Mouse (Mus musculus) forebrain, embryonic 14.5 days (tissue): ENCODE results near the gene N4bp3. TPM values are rescaled to one million over a fixed set of nuclear protein-coding genes. Genes with fewer than 3 reads are reported as not detected.

Experiments
- ATAC-seq: fragments of 200-750 bp; cut with Nextera tagmentation; 2 replicates; pipeline ENCODE4 v1.8.0; 2017; ENCODE audit warnings: mild to moderate bottlenecking, moderate library complexity
- DNase-seq: peaks from one replicate; pipeline ENCODE4 v3.0.0-alpha.2; 2015; ENCODE audit warnings: low spot score
- H3K27ac ChIP-seq: fragments of 300-500 bp; sonication (generic); 2 replicates; pipeline ENCODE4 v1.5.1; 2014; ENCODE audit warnings: low read depth, mild to moderate bottlenecking, control low read depth, low read length, moderate library complexity
- H3K27me3 ChIP-seq: fragments of 300-500 bp; sonication (generic); replicated peaks from 2 replicates; pipeline ENCODE4 v1.6.1; 2014; ENCODE audit warnings: low read length, control low read depth, mixed read lengths; ENCODE audit not compliant: control insufficient read depth, insufficient read depth
- H3K36me3 ChIP-seq: fragments of 300-500 bp; sonication (generic); 2 replicates; pipeline ENCODE4 v1.6.1; 2014; ENCODE audit warnings: low read length, control low read depth; ENCODE audit not compliant: control insufficient read depth, insufficient read depth
- H3K4me1 ChIP-seq: fragments of 300-500 bp; sonication (generic); 2 replicates; pipeline ENCODE4 v1.6.1; 2014; ENCODE audit warnings: antibody characterized with exemption, low read length, control low read depth; ENCODE audit not compliant: control insufficient read depth, insufficient read depth
- H3K4me2 ChIP-seq: fragments of 300-500 bp; sonication (generic); 2 replicates; pipeline ENCODE4 v1.6.1; 2014; ENCODE audit warnings: mild to moderate bottlenecking, control low read depth, low read length
- H3K4me3 ChIP-seq: fragments of 300-500 bp; sonication (generic); 2 replicates; pipeline ENCODE4 v1.5.1; 2014; ENCODE audit warnings: low read depth, low read length, control low read depth
- H3K9ac ChIP-seq: fragments of 300-500 bp; sonication (generic); 2 replicates; pipeline ENCODE4 v1.6.1; 2014; ENCODE audit warnings: mild to moderate bottlenecking, low read length, control low read depth, moderate library complexity
- H3K9me3 ChIP-seq: fragments of 300-500 bp; sonication (generic); replicated peaks from 2 replicates; pipeline ENCODE4 v1.6.1; 2016; ENCODE audit warnings: low read length, control low read depth, mixed read lengths; ENCODE audit not compliant: control insufficient read depth
- WGBS: fragments of 180-500 bp; shearing (Covaris S2); extraction: QIAGEN DNeasy Blood & Tissue Kit; methylation state at CpG from one replicate; pipeline ENCODE4 v1.1.7; 2014; 5-methylcytosine and 5-hydroxymethylcytosine counted together
- polyA plus RNA-seq: library from polyadenylated mRNA; unstranded; fragments of >200 nt; fragmentation: Nextera tagmentation; extraction: Ambion mirVana; gene quantifications from 2 replicates; pipeline ENCODE4 v1.2.1, GENCODE M21; 2014

N4bp3 gene
- polyA plus RNA-seq, 1 experiment from 2014 or later, result 6.6 TPM

GRCm38 (mm10) chr11:51606447-51607095, 44.1 kb downstream of the N4bp3 start, which contains the start of gene Hnrnpab:
Gene Hnrnpab, minus strand, starts transcription at chr11:51606847.
- Histone ChIP-seq H3K9ac (peak within 1 kb of the TSS; percentile 100), H3K27me3 (no peaks in the 10 kb centered on the region), H3K4me2 (peak within 1 kb of the TSS; percentile 95), H3K9me3 (no peaks in the 10 kb centered on the region), H3K27ac (peak within 1 kb of the TSS; percentile 94), H3K4me1 (peaks cover 27% of the 10 kb centered on the region), H3K36me3 (peaks cover 41% of the 10 kb centered on the region), H3K4me3 (peak within 1 kb of the TSS; percentile 98)
- WGBS, result under 1% methylated on average over 90 of the region's 91 CpGs
- ATAC-seq (peak; percentile 97), DNase-seq (peak; percentile 99)

- under 1% methylated on average over 78 of the region's 81 CpGs for WGBS
- H3K4me3 ChIP-seq, result peak overlapping the region; percentile 98
- no peaks in the 10 kb centered on the region for H3K9me3 ChIP-seq
- H3K36me3 ChIP-seq, result peaks cover 49% of the 10 kb centered on the region
- DNase-seq (peak; percentile 83), ATAC-seq (peak; percentile 65)
- peaks cover 27% of the 10 kb centered on the region for H3K4me1 ChIP-seq
- H3K4me2 ChIP-seq, result peak overlapping the region; percentile 95
- H3K27ac ChIP-seq, result peak overlapping the region; percentile 94
- H3K9ac ChIP-seq, result peak overlapping the region; percentile 100
- H3K27me3 ChIP-seq, result no peaks in the 10 kb centered on the region
Observed at GRCm38 (mm10) chr11:51605602-51606446, 44.8 kb downstream of the N4bp3 start.

DNA sequence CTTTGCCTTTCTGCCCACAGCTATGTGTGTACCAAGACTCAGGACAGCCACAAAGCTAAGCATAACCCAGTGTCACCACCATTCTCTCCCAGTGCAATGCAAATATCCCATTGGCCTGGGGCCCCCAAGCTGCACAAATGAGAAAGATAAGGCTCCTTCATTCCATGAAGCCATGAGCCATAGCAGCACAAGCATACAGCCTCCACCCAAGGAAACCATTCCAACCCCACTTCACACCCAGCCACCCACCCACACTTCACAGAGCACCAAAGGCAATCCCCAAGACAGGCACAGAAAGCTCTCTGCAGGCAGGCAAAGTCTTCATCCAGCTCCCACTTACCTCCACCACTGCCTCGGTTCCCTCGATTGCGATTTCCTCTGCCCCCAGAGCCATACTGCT, 48.4 kb downstream of the N4bp3 start:
- no peaks in the 10 kb centered on the region for H3K9me3 ChIP-seq
- DNase-seq (no peak), ATAC-seq (no peak)
- H3K4me2 ChIP-seq, result no peak overlapping the region
- peaks cover 24% of the 10 kb centered on the region for H3K4me1 ChIP-seq
- H3K36me3 ChIP-seq, result peaks cover 84% of the 10 kb centered on the region
- H3K9ac ChIP-seq, result no peak overlapping the region
- no peak overlapping the region for H3K4me3 ChIP-seq
- H3K27me3 ChIP-seq, result no peaks in the 10 kb centered on the region
- H3K27ac ChIP-seq, result no peak overlapping the region
- WGBS, result 91% methylated on average over 3 of the region's 3 CpGs

- Histone ChIP-seq H3K4me3 (no peak overlapping the region), H3K36me3 (peaks cover 100% of the 10 kb centered on the region), H3K4me1 (no peaks in the 10 kb centered on the region), H3K4me2 (no peak overlapping the region), H3K9ac (no peak overlapping the region), H3K9me3 (no peaks in the 10 kb centered on the region), H3K27me3 (no peaks in the 10 kb centered on the region), H3K27ac (no peak overlapping the region)
- no peak for DNase-seq
- WGBS, result 77% methylated on average over 2 of the region's 2 CpGs
- ATAC-seq, result no peak
Observed at GRCm38 (mm10) chr11:51597553-51597952, 53.1 kb downstream of the N4bp3 start.

GRCm38 (mm10) chr11:51595459-51596083, 55.1 kb downstream of the N4bp3 start:
- DNase-seq (no peak), ATAC-seq (no peak)
- Histone ChIP-seq H3K27ac (no peak overlapping the region), H3K9ac (no peak overlapping the region), H3K9me3 (no peaks in the 10 kb centered on the region), H3K36me3 (peaks cover 100% of the 10 kb centered on the region), H3K4me2 (no peak overlapping the region), H3K27me3 (no peaks in the 10 kb centered on the region), H3K4me3 (no peak overlapping the region), H3K4me1 (no peaks in the 10 kb centered on the region)
- 97% methylated on average over 1 of the region's 1 CpGs for WGBS

GRCm38 (mm10) chr11:51594715-51595350, 55.8 kb downstream of the N4bp3 start:
- no peak overlapping the region for H3K9ac ChIP-seq
- DNase-seq, result no peak
- no peak overlapping the region for H3K4me2 ChIP-seq
- ATAC-seq, result no peak
- H3K27ac ChIP-seq, result no peak overlapping the region
- H3K9me3 ChIP-seq, result no peaks in the 10 kb centered on the region
- H3K4me3 ChIP-seq, result no peak overlapping the region
- no peaks in the 10 kb centered on the region for H3K4me1 ChIP-seq
- no peaks in the 10 kb centered on the region for H3K27me3 ChIP-seq
- WGBS, result 73% methylated on average over 3 of the region's 3 CpGs
- peaks cover 99% of the 10 kb centered on the region for H3K36me3 ChIP-seq

DNA sequence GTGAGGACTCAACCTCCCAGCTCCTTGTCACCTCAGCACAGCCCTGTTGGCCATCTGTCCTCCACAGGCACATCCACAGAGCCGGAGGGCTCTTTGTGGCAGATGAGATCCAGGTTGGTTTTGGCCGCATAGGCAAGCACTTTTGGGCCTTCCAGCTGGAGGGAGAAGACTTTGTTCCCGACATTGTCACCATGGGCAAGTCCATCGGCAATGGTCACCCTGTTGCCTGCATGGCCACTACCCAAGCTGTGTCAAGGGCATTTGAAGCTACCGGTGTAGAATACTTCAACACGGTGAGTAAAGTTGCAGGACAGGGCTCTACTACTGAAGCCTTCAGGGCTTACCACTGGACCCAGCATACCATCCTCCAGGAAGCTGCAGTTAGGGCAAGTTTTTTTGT, 56.8 kb downstream of the N4bp3 start:
- no peaks in the 10 kb centered on the region for H3K9me3 ChIP-seq
- 93% methylated on average over 6 of the region's 6 CpGs for WGBS
- ATAC-seq (no peak), DNase-seq (no peak)
- no peak overlapping the region for H3K9ac ChIP-seq
- no peak overlapping the region for H3K4me3 ChIP-seq
- peaks cover 99% of the 10 kb centered on the region for H3K36me3 ChIP-seq
- no peaks in the 10 kb centered on the region for H3K4me1 ChIP-seq
- no peak overlapping the region for H3K4me2 ChIP-seq
- no peaks in the 10 kb centered on the region for H3K27me3 ChIP-seq
- no peak overlapping the region for H3K27ac ChIP-seq

- no peak overlapping the region for H3K27ac ChIP-seq
Observed at GRCm38 (mm10) chr11:51593368-51593767, 57.3 kb downstream of the N4bp3 start.

More at GRCm38 (mm10) chr11:51593368-51593767, 57.3 kb downstream of the N4bp3 start:
- no peak for DNase-seq
- no peak overlapping the region for H3K9ac ChIP-seq
- ATAC-seq, result no peak
- H3K9me3 ChIP-seq, result no peaks in the 10 kb centered on the region
- H3K4me2 ChIP-seq, result no peak overlapping the region
- no peaks in the 10 kb centered on the region for H3K4me1 ChIP-seq
- 97% methylated on average over 4 of the region's 4 CpGs for WGBS
- H3K27me3 ChIP-seq, result no peaks in the 10 kb centered on the region
- H3K4me3 ChIP-seq, result no peak overlapping the region
- H3K36me3 ChIP-seq, result peaks cover 99% of the 10 kb centered on the region
